Mouse (Mus musculus) ovary, adult 2 months (tissue): Measurements from ENCODE around the gene Zfp62. TPM values are rescaled to one million over a fixed set of nuclear protein-coding genes. Genes with fewer than 3 reads are reported as not detected.

Experiments used
- polyA plus RNA-seq: library from polyadenylated mRNA; depleted of rRNA; stranded (reverse); fragments of >200 nt; gene quantifications from 2 replicates; pipeline ENCODE4 v1.2.3, GENCODE M21; 2012; rRNA removed

The Zfp62 gene
- polyA plus RNA-seq = 0.97 and 1.0 TPM in 2 replicates

DNA sequence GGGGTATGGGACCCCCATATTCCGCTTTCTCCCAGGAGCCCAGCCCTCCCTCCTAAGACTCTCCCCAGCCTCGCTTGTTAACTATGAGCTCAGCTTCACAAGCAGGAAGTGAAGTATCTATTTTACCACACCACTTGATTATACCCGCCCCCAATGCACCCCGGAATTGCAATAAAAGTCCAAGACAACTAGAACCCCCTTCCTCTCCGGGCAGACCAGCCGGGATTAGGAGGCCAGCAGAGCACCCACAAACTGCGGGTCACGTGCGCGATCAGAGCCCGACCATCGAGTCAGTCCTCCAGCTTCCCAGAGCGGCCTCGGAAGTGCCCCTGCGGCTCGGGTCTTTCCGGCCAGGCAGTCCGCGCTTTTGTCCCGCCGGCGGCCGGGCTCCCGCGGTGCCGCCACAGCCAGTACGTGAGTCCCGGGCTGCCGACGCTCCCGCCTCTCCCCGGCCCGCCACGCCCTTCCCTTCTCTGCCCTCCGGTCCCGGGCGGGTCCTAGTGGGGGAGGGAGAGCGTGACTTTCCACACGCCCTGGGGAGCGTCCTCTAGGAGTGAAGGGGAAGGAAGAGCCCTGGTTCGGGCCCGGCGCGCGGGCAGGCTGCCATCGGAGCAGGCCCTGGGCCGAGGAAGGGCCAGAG, at the start of gene Zfp62:
TSS of gene Zfp62 (plus strand) at position 164 of the 640 bp plus-strand sequence.

DNA sequence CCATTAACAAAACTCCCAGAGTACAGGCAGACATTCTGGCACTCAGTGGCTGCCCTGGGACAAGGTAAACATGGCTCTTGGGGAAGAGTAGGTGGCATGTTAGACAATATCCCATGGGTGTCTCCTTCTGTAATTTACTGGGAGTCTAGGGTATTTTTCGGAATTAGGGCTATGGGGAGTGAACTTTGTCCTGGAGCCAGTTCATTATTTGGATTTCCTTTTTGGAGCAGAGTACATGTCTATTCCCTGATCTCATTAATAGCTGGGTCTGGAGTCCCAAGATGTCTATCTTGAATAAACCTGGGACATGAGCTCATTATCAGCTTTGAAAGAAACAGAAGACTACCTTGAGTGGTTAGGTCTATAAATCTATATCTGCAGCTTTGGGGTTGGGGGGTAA, 49.0 kb upstream of the Zfp62 start, which contains the start of gene Olfr1394:
TSS of gene Olfr1394 (plus strand) at position 301 of the 400 bp plus-strand sequence.

DNA sequence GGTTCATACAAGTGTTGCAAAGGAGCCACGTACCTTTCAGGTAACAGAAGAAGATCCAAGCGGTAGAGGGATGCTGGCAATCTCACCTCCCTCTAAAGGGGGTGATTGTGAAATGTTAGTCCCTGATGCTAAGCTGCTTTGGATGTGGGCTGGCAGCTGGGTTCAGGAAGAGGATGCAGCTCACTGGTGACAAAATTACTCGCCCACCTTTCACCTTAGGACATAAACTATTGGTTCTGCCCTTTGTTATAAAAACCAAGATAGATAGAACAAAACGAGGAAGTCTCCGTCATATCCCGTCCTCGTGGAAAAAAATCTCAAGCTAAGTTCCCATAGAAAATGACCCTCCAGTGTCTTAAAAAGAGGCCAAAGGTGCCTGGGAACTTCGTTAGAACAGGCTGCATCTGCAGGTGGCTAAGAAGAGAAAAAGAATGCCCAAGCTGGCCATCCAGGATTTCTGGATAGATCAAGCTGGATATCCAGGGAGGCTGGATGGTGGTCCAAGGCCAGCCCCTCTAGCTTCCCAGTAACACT, 16.1 kb upstream of the Zfp62 start, which contains the start of gene Btnl9:
TSS of gene Btnl9 (minus strand) at position 205 of the 534 bp plus-strand sequence.

DNA sequence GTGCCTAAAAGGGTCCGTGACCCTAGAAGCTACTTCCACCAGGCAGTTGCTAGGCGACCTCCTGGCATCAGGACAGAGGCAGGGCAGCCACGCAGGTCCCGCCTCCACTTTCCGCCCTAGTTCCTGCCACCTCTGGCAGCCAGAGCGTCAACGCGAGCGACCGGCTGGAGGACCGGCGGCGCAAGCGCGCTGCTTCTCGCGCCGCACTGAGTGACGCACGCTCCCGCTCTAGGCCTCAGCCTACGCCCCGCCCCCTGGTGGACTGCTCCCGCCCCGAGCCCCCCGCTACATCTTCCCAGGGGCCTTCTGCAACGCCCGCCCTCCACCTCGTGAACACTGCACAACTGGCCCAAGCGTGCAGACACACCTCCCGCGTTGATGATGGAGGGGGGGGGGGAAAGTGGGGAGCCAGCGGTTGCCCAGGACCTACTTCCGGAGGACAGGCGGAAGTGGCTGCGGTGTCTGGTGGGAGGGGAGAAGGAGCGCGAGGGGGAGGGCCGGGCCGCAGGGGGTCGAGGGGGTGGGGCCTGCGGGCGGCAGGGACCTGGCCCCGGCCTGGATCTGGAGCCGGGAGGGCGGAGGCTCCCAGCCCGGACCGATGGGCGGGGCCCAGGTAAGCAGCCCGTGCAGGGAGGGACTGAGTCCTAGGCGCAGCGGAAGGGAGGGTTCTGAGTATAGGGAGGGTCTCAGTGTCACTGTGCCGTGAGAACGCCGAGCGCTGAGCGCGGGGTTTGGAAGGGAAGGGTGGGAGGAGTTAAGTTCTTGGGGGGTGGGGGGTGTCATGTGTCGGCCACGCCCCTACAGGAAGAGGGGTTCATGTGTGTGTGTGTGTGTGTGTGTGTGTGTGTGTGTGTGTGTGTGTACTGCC, 40.9 kb downstream of the Zfp62 start, which contains the start of gene Mgat1:
TSS of gene Mgat1 (plus strand) at position 465 of the 868 bp plus-strand sequence.

Other genes starting within 250 kb of the Zfp62 start
- 0.07 and 0.11 TPM in 2 replicates for gene Olfr56, start 224.4 kb upstream of the Zfp62 start, polyA plus RNA-seq
- gene 9930111J21Rik1, start 223.9 kb upstream of the Zfp62 start, polyA plus RNA-seq = 1.0 and 1.5 TPM in 2 replicates
- 0.03 and 0.05 TPM in 2 replicates for gene Gm12185, start 211.1 kb upstream of the Zfp62 start, polyA plus RNA-seq
- gene Tgtp1, start 209.1 kb upstream of the Zfp62 start, polyA plus RNA-seq = 0.43 and 0.56 TPM in 2 replicates
- 0.54 and 1.0 TPM in 2 replicates for gene 9930111J21Rik2, start 152.1 kb upstream of the Zfp62 start, polyA plus RNA-seq
- gene Tgtp2, start 139.1 kb upstream of the Zfp62 start, polyA plus RNA-seq = 2.0 TPM in 2 replicates
- 2.3 and 4.1 TPM in 2 replicates for gene Ifi47, start 126.7 kb upstream of the Zfp62 start, polyA plus RNA-seq
- gene Olfr1396, start 88.4 kb upstream of the Zfp62 start, polyA plus RNA-seq = 0.52 TPM in 1 of 2 replicates, not detected in the other
- not detected in 2 replicates for gene Olfr1395, start 61.0 kb upstream of the Zfp62 start, polyA plus RNA-seq
- not detected in 2 replicates for gene Olfr1394, start 48.9 kb upstream of the Zfp62 start, polyA plus RNA-seq
- 7.7 and 9.6 TPM in 2 replicates for gene Btnl9, start 16.1 kb upstream of the Zfp62 start, polyA plus RNA-seq
- gene Mgat1, start 40.9 kb downstream of the Zfp62 start, polyA plus RNA-seq = 218 and 240 TPM in 2 replicates
- not detected in 2 replicates for gene Olfr1393, start 75.0 kb downstream of the Zfp62 start, polyA plus RNA-seq
- gene Olfr1392, start 82.0 kb downstream of the Zfp62 start, polyA plus RNA-seq = 0.16 and 0.17 TPM in 2 replicates
- not detected in 2 replicates for gene Olfr10, start 101.4 kb downstream of the Zfp62 start, polyA plus RNA-seq
- not detected in 2 replicates for gene Olfr1391, start 119.5 kb downstream of the Zfp62 start, polyA plus RNA-seq
- gene Olfr1390, start 131.9 kb downstream of the Zfp62 start, polyA plus RNA-seq = not detected in 2 replicates
- not detected in 2 replicates for gene Olfr1389, start 219.8 kb downstream of the Zfp62 start, polyA plus RNA-seq
- gene Olfr1388, start 233.3 kb downstream of the Zfp62 start, polyA plus RNA-seq = 0.06 and 0.18 TPM in 2 replicates